Mouse (Mus musculus) activated CD4-positive, CD25-positive, alpha-beta regulatory T cell, adult 9 weeks (primary cell): ENCODE measurements around the gene Col5a3. TPM values are rescaled to one million over a fixed set of nuclear protein-coding genes. Genes with fewer than 3 reads are reported as not detected.

ENCODE experiments used
- polyA plus RNA-seq: library from polyadenylated mRNA; unstranded; fragments of 100-300 nt; shearing (Covaris generic); gene quantifications from one replicate; pipeline ENCODE4 v1.2.1, GENCODE M21; 2017

Gene Col5a3
- 0.15 TPM for polyA plus RNA-seq

DNA sequence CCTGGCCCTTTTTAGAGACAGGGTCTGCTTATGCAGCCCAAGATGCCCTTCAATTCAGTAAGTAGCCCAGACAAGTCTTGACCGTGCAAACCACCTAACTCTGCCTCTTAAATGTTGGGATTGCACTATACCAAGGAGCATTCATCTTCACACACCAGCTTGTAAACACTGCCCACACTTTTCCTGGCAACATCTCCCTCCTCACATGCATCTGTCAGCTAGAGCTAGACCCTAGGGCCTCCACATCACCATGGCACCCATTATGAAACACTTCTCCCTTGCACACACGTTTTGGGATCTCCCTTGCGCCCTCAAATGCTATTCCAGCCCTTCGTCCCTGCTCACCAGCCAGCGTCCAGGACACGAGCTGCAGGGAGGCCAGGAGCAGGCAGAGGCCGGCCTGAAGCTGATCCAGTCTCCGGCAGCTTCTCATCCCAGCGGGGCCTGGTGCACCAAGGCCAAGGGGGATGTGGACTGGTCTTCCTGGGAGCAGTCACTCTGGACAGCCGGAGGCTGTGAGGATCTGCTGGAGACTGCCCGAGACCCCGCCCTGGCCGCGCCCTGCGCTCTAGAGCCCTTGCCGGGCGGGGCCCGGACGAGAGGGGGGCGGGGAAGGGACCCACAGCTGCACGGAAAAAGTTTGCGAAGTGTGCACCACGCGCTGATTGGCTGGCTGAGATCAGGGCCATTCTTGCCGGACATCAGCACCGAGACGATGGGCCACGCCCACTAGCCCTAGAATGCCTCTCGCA is at the start of gene Col5a3:
Gene Col5a3 (minus strand): TSS at position 547 of the 752 bp plus-strand sequence.

DNA sequence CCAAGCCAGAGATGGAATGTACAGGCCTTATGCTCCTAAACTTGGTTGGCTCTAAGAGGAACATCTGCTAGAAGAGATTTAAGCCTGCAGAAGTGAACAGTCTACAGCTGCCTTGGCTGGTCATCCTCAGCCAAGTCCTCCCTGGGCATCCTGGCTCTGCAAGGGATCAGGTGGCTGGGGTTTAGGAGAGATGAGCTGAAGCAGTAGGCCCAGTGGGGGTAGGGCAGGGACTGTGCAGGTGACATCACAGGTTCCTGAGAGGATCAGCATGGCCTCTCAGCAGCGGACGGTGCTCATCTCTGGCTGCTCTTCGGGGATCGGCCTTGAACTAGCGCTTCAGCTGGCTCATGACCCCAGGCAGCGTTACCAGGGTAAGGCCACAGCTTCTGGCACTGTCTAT is 3.4 kb upstream of the Col5a3 start, which contains the start of gene Rdh8:
Gene Rdh8 (plus strand): TSS at position 268 of the 400 bp plus-strand sequence.

DNA sequence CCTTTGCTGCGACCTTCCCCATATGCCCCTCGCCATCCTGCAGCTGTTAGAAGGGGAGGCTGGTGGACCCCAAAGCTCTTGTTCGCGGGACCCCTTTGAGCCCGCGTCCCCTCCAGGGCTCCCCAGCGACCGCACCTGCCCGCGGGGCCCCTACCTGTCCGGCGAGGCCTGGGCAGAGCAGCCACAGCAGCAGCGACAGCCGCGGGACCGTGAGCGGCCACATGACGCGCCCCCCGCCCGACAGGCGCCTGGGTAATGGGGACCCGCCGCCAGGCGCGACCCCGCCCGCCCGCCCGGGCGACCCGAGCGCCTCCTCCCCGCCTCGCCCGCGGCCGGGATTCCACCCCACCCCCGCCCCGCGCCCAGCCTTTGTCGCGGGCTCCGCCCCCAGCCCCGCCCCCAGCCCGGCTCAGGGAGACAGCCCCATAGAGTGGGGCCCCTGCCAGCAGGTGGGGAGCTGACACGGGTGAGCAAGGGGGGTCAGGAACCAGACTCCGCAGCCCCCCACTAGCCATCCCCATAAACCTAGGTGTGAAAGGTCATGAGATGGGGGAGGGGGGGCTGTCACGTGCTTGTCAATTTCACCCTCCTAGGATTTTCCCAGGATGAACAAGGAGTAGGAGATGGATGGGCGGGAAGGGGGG is 68.7 kb downstream of the Col5a3 start, which contains the start of gene Olfm2:
Gene Olfm2 (minus strand): TSS at position 333 of the 644 bp plus-strand sequence.

Other genes starting within 250 kb of the Col5a3 start
- gene Zfp846, start 233.8 kb downstream of the Col5a3 start, polyA plus RNA-seq, result 17.5 TPM
- 433 TPM for gene Ubl5, start 172.2 kb downstream of the Col5a3 start, polyA plus RNA-seq
- gene Fbxl12, start 170.3 kb downstream of the Col5a3 start, polyA plus RNA-seq, result 58.8 TPM
- gene Pin1, start 163.0 kb downstream of the Col5a3 start, polyA plus RNA-seq, result 28.6 TPM
- gene Olfm2, start 68.7 kb downstream of the Col5a3 start, polyA plus RNA-seq, result 1.7 TPM
- gene Rdh8, start 3.4 kb upstream of the Col5a3 start, polyA plus RNA-seq, result not detected
- 52.0 TPM for gene A230050P20Rik, start 53.6 kb upstream of the Col5a3 start, polyA plus RNA-seq
- gene Angptl6, start 64.7 kb upstream of the Col5a3 start, polyA plus RNA-seq, result 0.49 TPM
- 84.2 TPM for gene Ppan, start 73.1 kb upstream of the Col5a3 start, polyA plus RNA-seq
- 248 TPM for gene Eif3g, start 83.6 kb upstream of the Col5a3 start, polyA plus RNA-seq
- gene Dnmt1, start 144.8 kb upstream of the Col5a3 start, polyA plus RNA-seq, result 92.3 TPM
- 24.4 TPM for gene S1pr2, start 161.7 kb upstream of the Col5a3 start, polyA plus RNA-seq
- gene Mrpl4, start 187.7 kb upstream of the Col5a3 start, polyA plus RNA-seq, result 128 TPM
- gene Icam1, start 200.9 kb upstream of the Col5a3 start, polyA plus RNA-seq, result 132 TPM
- 1.9 TPM for gene Icam4, start 214.3 kb upstream of the Col5a3 start, polyA plus RNA-seq
- 0.79 TPM for gene Icam5, start 217.0 kb upstream of the Col5a3 start, polyA plus RNA-seq